Mouse (Mus musculus): Measurements from ENCODE around the gene Gtf3c2. TPM values are rescaled to one million over a fixed set of nuclear protein-coding genes. Genes with fewer than 3 reads are reported as not detected.
"Not testable (repeated sequence)": the region's sequence is repeated elsewhere in the genome, so short reads cannot be mapped to it uniquely, and the experiment has no call there.

The Gtf3c2 gene
- 10 to 100 TPM; 54.9 to 57.2 TPM for total RNA-seq (2021)
- long read RNA-seq, experiment 1, full-length matches to known transcripts: 10 of 29 reads
- long read RNA-seq, experiment 1, partial matches to known transcripts: 15 of 29 reads
- long read RNA-seq, experiment 1, other reads (novel, unspliced or antisense): 4 of 29 reads
- long read RNA-seq, experiment 2, full-length matches to known transcripts: 3 of 19 reads
- long read RNA-seq, experiment 2, partial matches to known transcripts: 12 of 19 reads
- long read RNA-seq, experiment 2, other reads (novel, unspliced or antisense): 4 of 19 reads

- DNase-seq (ENCODE audit: low spot score in 2 of 2): peak; percentile 97 to 99
- intact Hi-C loops (cut with DNase I): no loop called here
These were observed at the start of gene Gtf3c2, which contains the start of gene Gm29609 for GRCm38 (mm10) chr5:31179766-31180630. TSS of gene Gtf3c2 (minus strand) at chr5:31180144. TSS of gene Gm29609 (minus strand) at chr5:31179911.

GRCm38 (mm10) chr5:31226641-31227040, 46.7 kb upstream of the Gtf3c2 start:
- DNase-seq (ENCODE audit: low spot score in 2 of 2): no peak
- intact Hi-C loops (cut with DNase I): no loop called here

DNA sequence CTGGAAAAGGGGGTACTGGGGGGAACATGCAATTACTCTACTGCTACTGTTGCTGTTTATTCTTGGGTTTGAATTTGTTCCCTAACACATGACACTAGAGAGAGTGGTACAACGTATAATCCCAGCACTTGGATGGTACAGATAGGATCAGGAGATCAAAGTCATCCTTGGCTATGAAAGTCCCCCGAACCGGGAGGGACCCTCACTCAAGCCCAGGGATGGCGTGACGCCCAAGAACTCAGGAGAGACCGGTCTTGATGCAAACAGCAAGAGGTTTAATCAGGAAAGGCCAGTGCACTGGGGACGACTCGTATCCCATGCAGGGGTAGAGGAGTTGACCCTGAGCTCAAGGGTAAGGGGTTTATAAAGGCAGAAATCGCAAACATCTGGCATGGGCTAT, 42.8 kb upstream of the Gtf3c2 start:
- no peak for DNase-seq (ENCODE audit: low spot score in 2 of 2)
- intact Hi-C loops (cut with DNase I): loop anchor here (5.0 kb wide), 1 partner anchor 105 kb away; no protein-coding TSS in a partner anchor

DNA sequence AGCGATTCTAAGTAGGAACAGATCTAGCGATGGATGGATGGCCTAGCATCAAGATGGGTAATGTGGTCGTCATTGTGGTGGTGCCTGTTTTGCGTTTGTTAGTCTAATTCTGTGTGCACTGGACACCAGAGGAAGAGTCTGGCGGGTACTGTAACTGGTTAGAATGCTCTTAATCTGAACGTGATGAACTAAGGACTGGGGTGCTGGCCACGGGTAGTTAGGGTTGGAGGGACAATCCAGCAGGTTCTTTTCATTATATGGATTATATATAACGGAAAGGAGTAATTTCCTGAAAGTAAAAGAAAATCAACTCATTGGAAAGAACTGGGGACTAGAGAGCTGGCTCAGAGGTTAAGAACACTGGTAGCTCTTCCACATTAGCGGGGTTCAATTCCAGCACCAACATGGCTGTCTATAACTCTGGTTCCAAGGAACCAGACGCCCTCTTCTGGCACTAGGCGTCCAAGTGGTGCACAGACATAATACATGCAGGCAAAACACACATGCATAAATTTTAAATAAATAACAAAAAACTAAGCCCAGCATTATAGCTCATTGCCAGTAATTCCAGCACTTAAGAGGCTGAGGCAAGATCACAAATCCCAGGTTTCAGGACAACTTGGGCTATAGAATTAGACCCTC, 41.5 kb upstream of the Gtf3c2 start:
- intact Hi-C loops (cut with DNase I): loop anchor here (2.0 to 5.0 kb wide), 2 partner anchors 19 to 106 kb away; partner anchors contain the start of genes Gm9970 and Nrbp1
- DNase-seq (ENCODE audit: low spot score in 2 of 2): peak; percentile 43 to 74

GRCm38 (mm10) chr5:31220448-31221303, 40.7 kb upstream of the Gtf3c2 start, which contains the start of gene Ppm1g:
TSS of gene Ppm1g (minus strand) at chr5:31220687.
- intact Hi-C loops (cut with DNase I): loop anchor here (2.0 to 5.0 kb wide), 2 partner anchors 20 to 107 kb away; partner anchors contain the start of genes Gm9970 and Nrbp1
- peak; percentile 95 to 96 for DNase-seq (ENCODE audit: low spot score in 2 of 2)

DNA sequence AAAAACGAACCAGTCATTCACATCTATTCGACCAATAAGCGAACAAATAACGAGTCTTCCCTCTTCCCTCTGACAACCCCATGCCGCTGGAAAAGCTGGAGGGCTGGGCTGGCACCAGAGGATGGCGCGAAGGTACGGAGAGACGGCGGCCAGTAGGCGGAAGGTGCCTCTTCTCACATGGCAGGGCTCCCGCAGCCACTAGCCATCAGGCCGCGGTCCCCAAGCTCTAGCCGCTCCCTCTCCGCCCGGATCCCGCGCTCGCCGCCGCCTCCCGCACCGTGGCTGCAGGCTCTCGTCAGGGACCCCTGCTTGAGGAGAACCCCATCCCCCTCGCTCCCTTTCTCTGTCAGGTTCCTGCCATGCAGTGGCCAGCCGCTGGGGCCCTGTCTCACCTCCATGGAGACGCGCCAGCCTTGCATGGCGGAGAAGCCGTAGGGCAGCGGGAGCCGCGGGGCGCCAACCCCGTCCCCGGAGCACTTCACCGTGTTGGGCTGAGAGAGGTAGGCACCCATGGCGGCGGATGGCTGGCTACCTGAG, 40.0 kb upstream of the Gtf3c2 start:
- DNase-seq (ENCODE audit: low spot score in 2 of 2): peak in 1 of 2 experiments; percentile 48
- intact Hi-C loops (cut with DNase I): loop anchor here (2.0 to 5.0 kb wide), 2 partner anchors 21 to 107 kb away; partner anchors contain the start of genes Gm9970 and Nrbp1

- no peak for DNase-seq (ENCODE audit: low spot score in 2 of 2)
- intact Hi-C loops (cut with DNase I): no loop called here
These were observed 39.5 kb upstream of the Gtf3c2 start for GRCm38 (mm10) chr5:31219474-31219873.

- intact Hi-C loops (cut with DNase I): no loop called here
- DNase-seq (ENCODE audit: low spot score in 2 of 2): no peak
These were observed 39.1 kb upstream of the Gtf3c2 start for GRCm38 (mm10) chr5:31219070-31219469.

GRCm38 (mm10) chr5:31218294-31218693, 38.4 kb upstream of the Gtf3c2 start:
- DNase-seq (ENCODE audit: low spot score in 2 of 2): no peak
- intact Hi-C loops (cut with DNase I): no loop called here

DNA sequence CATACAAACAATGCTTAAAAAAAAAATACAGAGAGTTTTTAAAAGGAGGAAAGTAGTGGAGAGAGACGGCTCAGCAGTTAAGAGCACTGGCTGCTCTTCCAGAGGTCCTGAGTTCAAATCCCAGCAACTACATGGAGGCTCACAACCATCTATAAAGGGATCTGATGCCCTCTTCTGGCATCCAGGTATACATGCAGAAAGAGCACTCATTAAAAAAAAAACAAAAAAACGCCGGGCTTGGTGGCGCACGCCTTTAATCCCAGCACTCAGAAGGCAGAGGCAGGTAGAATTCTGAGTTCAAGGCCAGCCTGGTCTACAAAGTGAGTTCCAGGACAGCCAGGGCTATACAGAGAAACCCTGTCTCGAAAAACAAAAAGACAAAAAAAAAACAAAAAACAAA, 36.6 kb upstream of the Gtf3c2 start:
- intact Hi-C loops (cut with DNase I): not testable (repeated sequence)

DNA sequence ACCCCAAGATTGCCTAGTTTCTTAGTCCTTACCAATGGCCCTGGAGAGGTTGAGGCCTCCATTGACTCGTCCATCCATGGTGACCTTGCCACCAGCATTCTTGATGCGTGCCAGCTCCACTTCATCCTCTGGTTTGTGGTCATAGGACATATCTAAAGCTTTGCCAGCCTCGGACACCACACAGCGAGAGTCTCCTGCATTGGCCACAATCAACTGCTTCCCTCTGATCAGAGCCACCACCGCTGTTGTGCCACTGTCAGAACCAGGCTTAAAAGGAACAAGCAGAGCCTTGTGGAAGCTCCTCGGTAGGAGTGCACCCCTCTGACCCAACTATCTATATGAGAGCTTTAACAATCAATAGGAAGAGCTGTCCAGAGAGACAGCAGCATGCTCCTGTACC, 24.5 kb upstream of the Gtf3c2 start:
- intact Hi-C loops (cut with DNase I): no loop called here
- DNase-seq (ENCODE audit: low spot score in 2 of 2): no peak

More for the DNA sequence above, 36.6 kb upstream of the Gtf3c2 start:
- not testable (repeated sequence) for DNase-seq (ENCODE audit: low spot score in 2 of 2)

GRCm38 (mm10) chr5:31203866-31204265, 23.9 kb upstream of the Gtf3c2 start:
- no peak for DNase-seq (ENCODE audit: low spot score in 2 of 2)

DNA sequence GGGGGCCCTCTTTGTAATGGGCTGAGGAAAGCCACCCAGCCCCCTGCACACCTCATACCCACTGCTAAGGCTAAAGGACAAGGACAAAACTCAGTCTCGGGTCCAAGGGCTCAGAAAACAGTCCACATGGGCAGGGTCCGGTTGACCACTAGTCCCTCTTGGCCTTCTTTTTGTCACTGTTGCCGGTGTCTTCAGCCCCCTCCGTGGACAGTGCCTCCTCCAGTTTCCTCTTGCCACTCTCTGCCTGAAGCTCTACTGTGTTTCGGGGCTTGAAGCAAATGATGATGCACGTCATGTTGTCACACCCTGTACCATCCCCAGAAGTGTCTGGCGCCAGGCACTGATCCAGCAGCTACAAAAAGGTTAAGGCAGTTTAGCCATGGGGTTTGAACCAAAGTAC, 23.0 kb upstream of the Gtf3c2 start:
- intact Hi-C loops (cut with DNase I): no loop called here
- no peak for DNase-seq (ENCODE audit: low spot score in 2 of 2)

More at GRCm38 (mm10) chr5:31203866-31204265, 23.9 kb upstream of the Gtf3c2 start:
- intact Hi-C loops (cut with DNase I): no loop called here

DNA sequence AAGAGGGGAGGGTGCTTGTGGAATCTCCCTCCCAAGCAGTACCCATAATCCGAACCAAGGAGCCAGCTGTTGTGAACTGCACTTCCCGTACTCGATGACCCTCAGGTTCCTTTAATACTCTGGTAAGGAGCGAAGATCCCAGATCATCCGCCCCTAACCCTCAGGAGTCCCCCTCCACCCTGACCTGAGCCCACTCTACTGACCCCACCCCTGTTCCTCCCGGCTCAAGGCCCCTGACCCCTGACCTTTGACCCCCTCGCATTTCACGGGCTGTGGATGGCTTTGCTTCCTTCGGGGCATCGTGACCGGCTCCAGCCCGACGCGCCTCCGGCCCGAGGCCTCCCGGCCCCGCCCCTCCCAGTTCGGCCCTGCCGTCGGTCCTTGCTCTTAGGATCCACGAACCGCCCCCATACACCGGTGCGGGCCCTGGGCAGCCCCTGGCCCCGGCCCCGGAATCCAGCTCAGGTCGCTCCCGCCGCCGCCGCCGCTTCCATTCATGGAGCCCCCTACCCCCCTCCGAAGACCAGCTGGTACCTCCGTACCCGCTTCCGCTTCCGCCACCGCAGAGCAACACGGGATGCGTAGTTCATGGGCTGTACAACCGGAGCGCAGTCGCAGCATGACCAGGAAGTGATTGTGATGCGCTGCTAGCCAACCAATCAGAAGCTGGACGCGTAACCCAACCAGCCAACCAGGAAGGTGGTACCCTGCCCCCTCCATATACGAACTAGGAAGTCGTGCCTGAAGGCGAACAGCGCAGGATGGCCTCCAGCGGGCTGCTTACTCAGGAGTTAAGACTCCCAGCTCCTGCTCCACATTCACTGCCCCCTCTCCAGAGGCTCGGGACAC, 22.0 kb upstream of the Gtf3c2 start, which contains the start of gene Zfp513:
TSS of gene Zfp513 (minus strand) at position 562 of the 849 bp plus-strand sequence.
- intact Hi-C loops (cut with DNase I): no loop called here
- peak; percentile 98 to 99 for DNase-seq (ENCODE audit: low spot score in 2 of 2)

DNA sequence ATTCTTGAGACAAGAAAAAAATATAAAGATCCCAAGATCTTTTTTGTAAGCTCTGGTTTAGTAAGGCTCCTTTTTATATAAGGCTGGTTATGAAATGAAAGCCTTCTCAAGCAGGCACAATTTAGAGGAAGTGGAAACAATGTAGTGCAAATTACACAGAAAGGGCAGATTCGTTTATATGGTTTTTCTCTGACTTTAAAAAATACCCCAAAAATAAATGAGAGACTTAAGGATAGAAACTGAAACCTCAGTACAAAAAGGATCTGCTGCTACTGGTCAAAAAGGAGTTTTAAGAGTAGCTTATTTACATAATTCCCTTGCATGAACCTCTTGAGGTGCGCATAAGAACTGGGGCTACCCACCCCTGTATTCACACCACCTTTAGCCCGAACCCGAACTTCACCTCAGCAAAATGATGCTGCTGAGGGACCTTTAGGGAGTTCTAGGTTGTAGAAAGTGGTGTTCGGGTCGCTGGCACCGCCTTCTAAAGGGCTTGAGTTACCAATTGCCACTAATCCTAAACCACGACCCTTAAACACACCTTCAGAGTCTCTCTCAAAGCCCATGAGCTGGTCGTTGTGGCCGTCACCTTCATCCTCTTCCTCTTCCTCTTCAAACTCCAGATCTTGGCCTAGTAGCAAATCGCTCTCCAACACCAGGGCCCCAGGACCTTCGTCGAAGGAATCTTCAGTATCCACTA, 21.2 kb upstream of the Gtf3c2 start:
- DNase-seq (ENCODE audit: low spot score in 2 of 2): no peak
- intact Hi-C loops (cut with DNase I): no loop called here

DNA sequence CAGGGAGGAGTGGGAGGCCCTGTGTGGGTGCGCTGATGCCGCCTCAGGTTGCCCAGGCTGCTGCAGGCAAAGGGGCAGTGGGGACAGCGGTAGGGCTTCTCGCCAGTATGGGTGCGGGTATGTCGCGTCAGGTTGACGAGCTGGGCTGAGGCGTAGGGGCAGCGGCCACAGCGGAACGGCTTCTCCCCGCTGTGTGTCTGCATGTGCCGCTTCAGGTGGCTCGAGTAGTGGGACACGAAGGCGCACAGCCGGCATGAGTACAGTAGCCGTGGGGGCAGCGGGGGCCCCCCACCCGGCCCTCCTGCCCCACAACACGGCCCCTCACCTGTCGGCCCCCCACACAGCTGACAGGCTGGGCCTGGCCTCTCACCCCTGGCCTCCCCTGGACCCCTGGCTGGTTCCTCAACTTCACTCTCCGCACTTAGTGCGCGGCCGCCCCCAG, 20.4 kb upstream of the Gtf3c2 start:
- DNase-seq (ENCODE audit: low spot score in 2 of 2): no peak
- intact Hi-C loops (cut with DNase I): no loop called here

- no peak for DNase-seq (ENCODE audit: low spot score in 2 of 2)
- intact Hi-C loops (cut with DNase I): loop anchor here (10.0 kb wide), 1 partner anchor 245 kb away; no protein-coding TSS in a partner anchor
These were observed 19.9 kb upstream of the Gtf3c2 start for GRCm38 (mm10) chr5:31199893-31200292.
